Mouse (Mus musculus): ENCODE data around the gene Nectin4.

Gene Nectin4

DNA sequence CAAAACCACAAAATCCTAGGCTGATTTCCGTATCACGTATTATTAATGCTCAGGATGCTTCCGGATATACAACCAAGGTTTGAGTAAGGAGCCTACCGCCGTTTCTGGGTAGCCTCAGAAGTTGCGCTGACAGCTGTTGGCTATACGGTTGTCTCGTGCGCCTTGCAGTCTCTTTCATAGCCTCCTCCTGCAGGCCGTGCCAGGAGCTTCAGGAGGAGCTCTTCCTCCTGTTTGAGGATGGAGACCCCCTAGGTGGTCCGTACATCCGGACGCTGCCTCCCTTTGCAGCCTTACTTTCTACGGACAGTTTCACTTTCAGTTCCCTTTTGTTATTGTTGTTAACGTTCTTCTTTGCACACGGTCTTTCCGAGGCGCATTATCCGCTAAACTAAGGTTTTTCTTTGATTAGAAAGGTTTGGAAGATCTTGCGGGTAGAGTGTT lies 42.1 kb downstream of the Nectin4 start:
- no peak for DNase-seq (ENCODE audit: low read depth)

DNA sequence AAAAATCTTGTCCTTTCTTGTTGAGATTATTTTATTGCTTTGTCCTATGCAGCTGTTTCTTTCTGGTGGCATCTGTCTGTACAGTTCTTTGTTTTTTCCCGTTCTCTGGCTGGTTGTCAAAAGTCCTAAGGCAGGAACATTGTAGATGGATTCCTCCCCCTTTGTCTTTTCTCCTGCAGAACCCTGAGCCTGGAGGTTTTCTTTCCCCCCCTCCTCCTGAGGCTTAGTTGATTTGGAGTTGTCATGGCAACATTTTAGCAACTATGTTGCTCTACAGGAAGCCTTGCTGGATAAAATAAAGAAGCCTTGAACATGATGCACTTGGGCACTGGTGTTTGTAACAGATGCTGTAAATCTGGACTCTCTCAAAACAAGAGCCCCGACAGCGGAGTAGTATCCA lies 42.5 kb downstream of the Nectin4 start:
- DNase-seq (ENCODE audit: low read depth) = no peak

DNA sequence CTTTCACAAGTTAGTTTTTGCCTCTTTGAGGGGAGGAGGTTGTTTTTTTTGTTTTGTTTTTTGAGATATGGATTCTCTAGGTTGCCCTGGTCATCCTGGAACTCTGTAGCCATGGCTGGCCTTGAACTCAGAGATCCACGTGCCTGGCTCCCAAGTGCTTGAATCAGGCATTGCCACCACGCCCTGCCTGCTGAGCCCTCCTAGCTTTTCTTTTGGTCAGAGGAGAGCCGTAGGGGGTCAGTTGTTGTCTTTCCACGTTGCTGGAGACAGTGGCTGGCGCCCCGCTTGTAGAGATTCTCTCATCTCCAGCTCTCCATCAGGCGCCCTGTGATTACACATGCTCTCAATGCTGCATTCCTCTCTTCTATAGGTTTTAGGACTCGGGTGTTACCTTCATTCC lies 43.7 kb downstream of the Nectin4 start:
- DNase-seq (ENCODE audit: low read depth) = no peak

DNA sequence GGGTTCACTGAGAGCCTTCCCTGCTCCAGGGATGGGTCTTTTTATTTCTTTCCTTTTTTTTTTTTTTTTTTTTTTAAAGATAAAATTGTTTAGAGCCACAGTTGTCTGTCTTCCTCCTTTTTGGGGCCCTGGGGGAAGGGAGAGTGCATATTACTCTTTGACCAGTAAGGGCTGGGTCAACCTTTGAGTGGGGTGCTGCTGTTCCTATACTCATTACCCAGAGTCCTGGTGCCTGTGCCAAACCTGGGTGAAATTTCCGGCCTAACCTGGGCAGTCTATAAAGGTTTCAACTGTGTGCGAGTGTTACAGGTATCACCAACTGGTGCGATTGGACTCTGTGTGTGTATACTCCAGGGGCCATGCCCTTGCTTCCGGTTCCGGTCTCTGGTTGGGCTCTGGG lies 48.8 kb downstream of the Nectin4 start, which contains the start of gene Tstd1:
Gene Tstd1 (plus strand): TSS at position 213 of the 400 bp plus-strand sequence.
- DNase-seq (ENCODE audit: low read depth) = no peak

DNA sequence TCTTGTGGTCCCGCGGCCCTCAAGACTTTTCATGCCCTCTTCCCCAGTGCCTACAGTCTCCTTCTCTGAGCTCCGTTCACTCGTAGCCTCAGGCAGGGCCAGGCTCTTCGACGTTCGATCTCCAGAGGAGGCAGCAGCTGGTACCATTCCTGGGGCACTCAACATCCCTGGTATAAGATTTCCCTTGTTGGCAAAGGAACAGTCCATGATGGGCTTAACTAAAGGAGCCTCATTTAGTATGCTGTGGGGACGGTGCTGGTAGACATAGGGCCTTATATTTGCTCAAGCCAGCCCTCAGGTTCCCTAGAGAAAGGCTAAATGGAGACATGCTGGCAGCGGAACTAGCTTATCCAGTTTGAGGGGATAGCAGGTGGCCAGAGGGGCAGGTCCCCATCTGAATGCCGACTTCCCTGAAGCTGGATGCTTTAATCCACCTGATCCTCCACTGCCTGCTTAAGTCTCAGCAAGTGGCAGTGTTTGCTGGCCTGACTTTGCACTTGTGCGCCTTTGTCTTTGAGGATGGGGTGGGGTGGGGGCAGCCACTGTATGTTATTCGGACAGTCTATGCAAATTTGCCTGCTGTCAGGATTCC lies 49.5 kb downstream of the Nectin4 start:
- DNase-seq (ENCODE audit: low read depth) = no peak

DNA sequence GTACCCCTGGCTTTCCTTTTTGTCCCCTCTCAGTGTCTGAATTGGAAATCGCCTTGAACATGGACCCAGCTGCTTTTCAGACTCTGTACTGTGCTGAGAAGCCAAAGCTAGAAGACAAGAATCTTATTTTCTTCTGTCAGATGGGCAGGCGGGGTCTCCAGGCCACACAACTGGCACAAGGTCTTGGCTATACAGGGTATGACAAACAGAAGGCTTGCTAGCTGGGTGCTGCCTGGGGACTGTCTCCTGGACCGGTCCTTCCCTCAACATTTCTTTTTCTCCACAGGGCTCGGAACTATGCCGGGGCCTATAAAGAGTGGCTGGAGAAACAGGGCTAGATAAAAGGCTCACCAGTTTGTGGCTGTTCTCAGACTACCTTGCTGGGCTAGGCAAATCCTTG lies 50.0 kb downstream of the Nectin4 start:
- no peak for DNase-seq (ENCODE audit: low read depth)

DNA sequence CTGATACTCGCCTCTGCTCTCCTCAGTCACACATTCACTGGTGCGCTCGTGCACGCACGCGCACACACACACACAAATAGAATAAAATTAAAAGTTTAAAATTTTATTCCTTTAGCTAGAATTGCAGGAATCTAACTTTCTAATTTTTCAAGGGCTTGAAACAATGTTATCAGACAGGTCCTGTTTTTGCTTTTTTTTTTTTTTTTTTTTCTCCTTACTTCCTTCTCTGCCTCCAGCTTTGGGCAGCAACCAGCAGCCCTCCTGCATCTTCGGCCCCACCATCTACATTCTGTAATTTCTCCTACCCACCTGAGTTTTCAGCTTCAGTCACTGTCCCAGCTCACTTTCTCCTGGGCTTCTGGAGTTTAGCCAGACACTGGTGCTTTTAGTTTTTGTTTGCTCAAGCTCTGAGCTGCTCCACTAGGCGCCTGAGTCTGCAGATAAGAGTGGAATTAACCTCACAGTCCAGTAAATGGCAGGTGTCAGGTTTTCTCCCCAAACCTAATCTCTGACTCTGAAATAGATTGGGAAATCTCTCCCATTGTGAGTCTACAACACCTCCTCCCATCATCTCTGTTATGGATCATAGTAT lies 52.7 kb downstream of the Nectin4 start:
- DNase-seq (ENCODE audit: low read depth) = no peak

DNA sequence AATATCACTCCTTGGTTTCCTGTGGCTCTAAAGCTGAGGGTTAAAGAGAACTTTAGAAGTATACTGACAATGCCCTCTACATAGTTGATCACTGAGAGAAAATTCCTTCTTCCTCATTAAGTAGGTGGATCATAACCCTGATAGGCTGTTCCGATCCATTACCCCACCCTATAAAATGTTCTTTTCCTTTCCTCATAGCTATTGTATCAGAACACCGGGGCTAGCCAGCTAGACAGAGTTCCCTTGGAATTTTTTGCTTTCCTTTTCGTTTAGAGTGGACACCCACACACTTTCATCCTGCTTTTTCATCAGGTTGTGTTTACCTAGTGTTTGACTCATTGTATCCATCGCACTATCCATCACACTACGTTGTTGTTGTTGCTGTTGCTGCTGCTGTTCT lies 54.7 kb downstream of the Nectin4 start:
- DNase-seq (ENCODE audit: low read depth) = no peak

DNA sequence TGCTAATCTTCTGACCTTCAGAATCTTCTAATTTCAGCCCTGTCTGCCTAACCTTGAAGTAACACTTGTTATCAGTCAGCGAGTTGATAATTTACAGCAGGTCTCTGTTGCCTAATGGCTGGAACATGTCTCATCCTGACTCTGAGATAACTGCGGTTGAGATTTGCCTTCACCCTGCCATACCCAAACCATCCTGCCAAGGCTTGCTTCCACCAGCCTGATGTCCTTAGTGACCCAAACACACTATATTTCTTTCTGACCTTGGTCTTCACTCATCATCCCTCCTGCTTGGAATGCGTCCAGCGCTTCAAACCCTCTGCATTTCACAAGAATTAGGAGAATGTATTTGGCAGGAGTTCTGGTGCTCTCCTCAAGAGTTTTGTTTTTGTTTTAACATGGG lies 55.2 kb downstream of the Nectin4 start:
- no peak for DNase-seq (ENCODE audit: low read depth)

DNA sequence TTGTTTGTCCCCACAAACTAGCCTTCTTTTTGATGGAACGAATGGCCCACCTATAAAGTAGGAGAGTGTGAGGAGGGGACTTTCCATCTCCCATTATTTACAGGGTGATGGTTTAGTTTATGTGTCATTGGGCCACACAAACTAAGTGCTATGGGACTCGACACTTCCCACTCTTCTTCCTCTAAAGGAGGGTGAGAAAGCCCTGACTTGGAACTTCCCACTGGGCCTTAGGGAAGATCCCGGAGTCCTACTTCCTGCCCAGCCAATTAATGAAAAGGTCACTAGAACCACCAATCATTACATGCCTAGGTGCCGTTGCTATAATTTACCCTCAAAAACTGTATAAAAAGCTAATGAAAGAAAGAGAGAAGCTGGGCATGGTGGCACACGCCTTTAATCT lies 62.3 kb downstream of the Nectin4 start:
- no peak for DNase-seq (ENCODE audit: low read depth)

DNA sequence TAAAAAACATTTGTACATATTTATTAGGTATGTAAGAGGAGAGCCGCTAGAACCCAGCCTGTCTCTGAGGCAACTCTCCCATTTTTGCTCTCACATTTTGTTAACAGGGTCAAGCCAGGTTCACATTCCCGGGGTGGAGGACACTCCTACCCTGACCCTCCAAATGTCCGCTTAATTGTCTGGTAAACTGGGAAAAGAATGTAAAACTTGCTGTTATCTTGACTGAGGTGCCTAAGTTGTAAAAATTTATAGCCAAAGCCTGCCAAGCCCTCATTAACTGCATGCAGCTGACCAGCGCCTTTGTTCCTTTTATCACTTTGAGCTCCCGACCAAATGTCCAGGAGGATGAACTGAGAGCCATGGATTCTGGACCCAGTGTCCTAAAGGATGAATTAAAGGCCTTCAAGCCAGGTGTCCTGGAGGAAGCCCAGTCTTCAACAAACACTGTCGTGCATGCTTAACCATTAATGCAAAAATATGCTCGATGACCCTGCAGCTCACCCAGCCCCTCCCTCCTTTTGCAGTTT lies 65.5 kb downstream of the Nectin4 start:
- DNase-seq (ENCODE audit: low read depth) = no peak

DNA sequence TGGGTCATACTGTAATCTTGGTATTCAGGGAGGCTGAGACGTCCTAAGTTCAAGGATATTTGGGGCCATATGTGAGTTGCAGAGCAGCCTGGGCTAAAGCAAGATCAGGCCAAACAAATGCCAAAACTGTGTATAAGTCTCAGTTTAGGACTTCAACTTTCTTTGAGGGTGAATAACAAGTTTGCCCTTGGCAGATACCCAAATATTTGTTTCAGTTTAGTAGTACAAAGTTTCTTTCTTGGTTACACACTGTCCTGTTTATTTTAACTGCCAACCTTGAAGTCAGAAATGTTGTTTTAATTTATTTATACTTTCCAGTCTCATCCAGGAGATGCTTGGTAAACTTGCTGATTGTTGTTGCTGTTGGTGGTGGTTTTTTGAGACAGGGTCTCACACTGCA lies 66.1 kb downstream of the Nectin4 start:
- no peak for DNase-seq (ENCODE audit: low read depth)

DNA sequence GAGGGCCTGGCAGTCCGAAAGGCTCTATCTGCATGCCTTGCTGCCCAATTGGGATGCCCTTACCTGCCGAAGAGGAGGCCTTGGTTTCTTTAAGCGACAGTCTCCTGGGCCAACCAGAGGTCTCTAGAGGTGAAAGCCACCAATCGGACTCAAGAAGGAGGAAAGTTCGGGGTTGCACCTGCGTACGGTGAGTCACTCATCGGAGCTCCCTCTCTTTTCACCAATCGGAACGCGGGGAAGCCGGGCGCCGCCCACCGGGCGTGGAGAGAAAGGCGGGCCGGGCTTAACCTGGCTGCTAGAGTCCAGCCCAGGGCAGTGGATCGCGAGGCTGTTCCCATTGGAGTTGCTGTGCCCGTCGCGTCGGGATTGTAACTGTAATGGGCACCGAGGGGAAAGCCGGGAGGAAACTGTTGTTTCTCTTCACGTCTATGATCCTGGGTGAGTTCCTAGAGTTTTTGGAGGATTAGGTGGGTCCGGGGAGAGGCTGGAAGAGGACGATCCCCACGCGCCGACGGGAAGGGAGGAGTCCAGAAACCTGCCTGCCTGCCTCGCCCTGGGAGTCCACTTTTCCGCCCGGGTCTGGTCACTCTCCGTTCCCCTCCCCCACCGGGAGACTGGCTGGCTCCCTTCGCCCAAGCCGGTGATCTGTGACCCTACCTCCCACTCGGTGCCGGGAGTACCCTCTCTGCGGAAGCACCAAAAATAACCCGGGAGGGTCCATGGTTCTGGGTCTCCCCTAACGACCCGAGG lies 67.5 kb downstream of the Nectin4 start, which contains the start of gene F11r:
Gene F11r (plus strand): TSS at position 272 of the 750 bp plus-strand sequence.
- peak; percentile 57 for DNase-seq (ENCODE audit: low read depth)
